Mouse (Mus musculus) megakaryocyte-erythroid progenitor cell, adult 5-6 weeks (primary cell): ENCODE data around the gene Ndufb4. TPM values are rescaled to one million over a fixed set of nuclear protein-coding genes. Genes with fewer than 3 reads are reported as not detected.

ENCODE experiments used
- ATAC-seq: replicated peaks from 2 replicates; pipeline ENCODE4 v1.8.0; 2016; ENCODE audit warnings: mild to moderate bottlenecking, inconsistent platforms; ENCODE audit not compliant: severe bottlenecking, poor library complexity, low FRiP score, low TSS enrichment
- total RNA-seq, 2 experiments: library from RNA; stranded (forward) in 1 of 2; stranded (reverse) in 1 of 2; fragments of 200-1000, 215-1000 nt in 1 of 2; fragments of >200 nt in 1 of 2; fragmentation: Nextera tagmentation in 1 of 2; gene quantifications; 2 replicates each; pipeline ENCODE4 v1.2.3; 2014 to 2017

Ndufb4 gene
- total RNA-seq, 2 experiments from 2014 or later, result 30.6 to 48.1 TPM

DNA sequence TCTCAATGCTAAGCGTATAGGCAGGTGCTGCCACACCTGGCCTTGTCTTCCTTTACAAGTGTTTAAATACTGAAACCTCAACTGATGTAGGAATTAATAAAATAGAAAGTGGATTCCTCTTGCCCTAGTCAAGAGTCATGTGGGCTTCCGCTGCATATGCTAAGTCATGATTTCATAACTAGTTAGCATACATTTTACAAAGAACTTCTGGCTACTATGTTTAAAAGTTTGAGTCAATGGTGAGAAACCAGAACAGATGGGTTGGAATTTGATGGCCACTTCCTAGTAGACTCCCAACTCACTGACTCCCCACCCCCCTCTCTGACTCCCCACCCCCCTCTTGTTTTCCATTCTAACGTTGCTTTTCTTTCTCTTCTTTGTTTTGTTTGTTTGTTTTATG is 54.9 kb downstream of the Ndufb4 start:
- no peak for ATAC-seq

DNA sequence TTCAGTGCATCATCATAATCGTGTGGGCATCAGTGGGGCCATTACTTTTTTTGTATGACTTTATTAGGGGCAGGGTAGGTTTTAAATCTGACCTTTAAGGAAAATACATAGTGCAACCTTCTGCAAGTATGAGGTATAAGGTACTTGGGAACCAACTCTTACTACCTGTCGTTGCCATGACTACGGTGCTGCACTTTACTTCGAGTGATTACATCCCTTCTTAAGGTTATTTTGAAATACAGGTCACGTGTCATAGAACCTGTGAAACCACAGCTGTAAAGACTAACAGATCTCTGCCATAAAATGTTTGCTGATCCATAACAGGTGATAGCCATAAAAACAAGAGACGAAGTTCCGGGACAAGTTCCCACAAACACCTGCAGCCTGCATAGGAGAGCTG is 55.8 kb downstream of the Ndufb4 start:
- no peak for ATAC-seq

DNA sequence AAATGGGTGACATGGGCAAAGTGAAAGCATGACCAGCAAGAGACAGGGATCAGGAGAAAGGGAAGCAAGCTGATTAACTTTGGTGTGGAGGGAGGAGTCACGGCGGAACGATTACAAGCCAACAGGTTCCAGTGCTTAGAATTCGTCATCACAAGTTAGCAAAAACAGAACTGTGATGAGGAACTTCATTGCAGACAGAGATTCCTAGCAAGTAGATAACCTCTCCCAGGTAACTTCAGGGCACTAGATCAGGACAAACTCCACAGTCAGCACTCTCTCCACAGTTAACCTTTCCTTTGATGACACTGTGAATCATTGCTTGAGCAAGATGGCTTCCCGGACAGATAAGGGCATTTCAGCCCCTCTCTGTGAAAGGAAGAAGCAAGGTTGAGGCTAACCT is 56.8 kb downstream of the Ndufb4 start:
- no peak for ATAC-seq

Other genes with a start within 250 kb of the Ndufb4 start
- 17.5 and 19.5 TPM in 2 replicates for gene Gtf2e1, start 114.7 kb downstream of the Ndufb4 start, total RNA-seq (2014; fragmentation: Nextera tagmentation)
- gene Gtf2e1, start 114.7 kb downstream of the Ndufb4 start, total RNA-seq (2017), result 26.4 and 29.9 TPM in 2 replicates
- 10.9 and 13.7 TPM in 2 replicates for gene Rabl3, start 114.6 kb downstream of the Ndufb4 start, total RNA-seq (2014; fragmentation: Nextera tagmentation)
- gene Rabl3, start 114.6 kb downstream of the Ndufb4 start, total RNA-seq (2017), result 10.3 and 16.8 TPM in 2 replicates
- not detected in 2 replicates for gene Hgd, start 74.3 kb downstream of the Ndufb4 start, total RNA-seq (2014; fragmentation: Nextera tagmentation)
- not detected in 2 replicates for gene Hgd, start 74.3 kb downstream of the Ndufb4 start, total RNA-seq (2017)
- gene Fstl1, start 122.4 kb upstream of the Ndufb4 start, total RNA-seq (2014; fragmentation: Nextera tagmentation), result 2.1 TPM in 1 of 2 replicates, not detected in the other
- gene Fstl1, start 122.4 kb upstream of the Ndufb4 start, total RNA-seq (2017), result 0.23 and 0.42 TPM in 2 replicates
- gene Gm36028, start 206.7 kb upstream of the Ndufb4 start, total RNA-seq (2014; fragmentation: Nextera tagmentation), result not detected in 2 replicates
- not detected in 2 replicates for gene Gm36028, start 206.7 kb upstream of the Ndufb4 start, total RNA-seq (2017)
- 29.8 and 33.2 TPM in 2 replicates for gene Lrrc58, start 213.9 kb upstream of the Ndufb4 start, total RNA-seq (2014; fragmentation: Nextera tagmentation)
- gene Lrrc58, start 213.9 kb upstream of the Ndufb4 start, total RNA-seq (2017), result 26.7 and 37.5 TPM in 2 replicates